Mouse (Mus musculus): ENCODE data around the gene Arhgap40. TPM values are rescaled to one million over a fixed set of nuclear protein-coding genes. Genes with fewer than 3 reads are reported as not detected.
A peak's percentile ranks its signal among the peaks of the same experiment; 100 is the strongest.

Arhgap40 gene
- polyA plus RNA-seq, 1 experiment from 2014 or later: 0.25 TPM

- Histone ChIP-seq H3K36me3 (ENCODE audit: poor library complexity, severe bottlenecking) (no peaks in the 10 kb centered on the region), H3K27ac (no peak overlapping the region), H3K4me2 (no peak overlapping the region), H3K9me3 (replicated peaks) (no peaks in the 10 kb centered on the region), H3K27me3 (peaks cover 45% of the 10 kb centered on the region), H3K4me1 (peaks cover 46% of the 10 kb centered on the region), H3K4me3 (no peak overlapping the region), H3K9ac (no peak overlapping the region)
- ATAC-seq: no peak
- WGBS: 19% methylated on average over 10 of the region's 10 CpGs
These were observed 41.8 kb downstream of the Arhgap40 start for GRCm38 (mm10) chr2:158554366-158554765.

DNA sequence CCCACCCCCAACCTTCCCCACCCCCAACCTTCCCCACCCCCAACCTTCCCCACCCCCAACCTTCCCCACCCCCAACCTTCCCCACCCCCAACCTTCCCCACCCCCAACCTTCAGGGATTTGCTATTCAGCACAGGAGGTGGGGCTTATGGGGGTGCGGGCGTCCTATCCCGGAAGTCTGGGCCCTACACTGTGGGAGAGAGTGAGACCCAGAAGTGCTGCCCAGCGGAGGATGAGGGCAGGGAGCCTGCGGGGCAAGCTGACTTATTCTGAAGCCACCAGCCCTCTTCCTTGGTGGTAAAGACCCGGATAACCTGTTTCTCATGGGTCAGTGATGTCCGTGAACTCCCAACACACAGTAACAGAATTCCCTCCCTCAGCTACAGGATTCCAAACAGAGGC is 42.7 kb downstream of the Arhgap40 start:
- Histone ChIP-seq H3K27ac (peak overlapping the region; percentile 94), H3K27me3 (peaks cover 40% of the 10 kb centered on the region), H3K36me3 (ENCODE audit: poor library complexity, severe bottlenecking) (no peaks in the 10 kb centered on the region), H3K4me1 (peaks cover 54% of the 10 kb centered on the region), H3K4me3 (no peak overlapping the region), H3K4me2 (peak overlapping the region; percentile 65), H3K9me3 (replicated peaks) (no peaks in the 10 kb centered on the region), H3K9ac (peak overlapping the region; percentile 58)
- ATAC-seq: no peak
- 3% methylated on average over 7 of the region's 7 CpGs for WGBS

GRCm38 (mm10) chr2:158555812-158556211 is 43.2 kb downstream of the Arhgap40 start:
- peak; percentile 15; the same call in 1 of the 2 replicates for ATAC-seq
- Histone ChIP-seq H3K9ac (peak overlapping the region; percentile 58), H3K4me3 (peak overlapping the region; percentile 31), H3K36me3 (ENCODE audit: poor library complexity, severe bottlenecking) (no peaks in the 10 kb centered on the region), H3K4me1 (peaks cover 56% of the 10 kb centered on the region), H3K27ac (peak overlapping the region; percentile 94), H3K9me3 (replicated peaks) (no peaks in the 10 kb centered on the region), H3K4me2 (peak overlapping the region; percentile 65), H3K27me3 (peaks cover 36% of the 10 kb centered on the region)
- WGBS: 0% methylated on average over 8 of the region's 8 CpGs

- peak; percentile 50 for ATAC-seq
- Histone ChIP-seq H3K27ac (peak overlapping the region; percentile 94), H3K4me2 (peak overlapping the region; percentile 65), H3K9me3 (replicated peaks) (no peaks in the 10 kb centered on the region), H3K36me3 (ENCODE audit: poor library complexity, severe bottlenecking) (no peaks in the 10 kb centered on the region), H3K4me3 (peak overlapping the region; percentile 31), H3K27me3 (peaks cover 33% of the 10 kb centered on the region), H3K9ac (peak overlapping the region; percentile 58), H3K4me1 (peaks cover 60% of the 10 kb centered on the region)
- WGBS: under 1% methylated on average over 20 of the region's 20 CpGs
These were observed 43.6 kb downstream of the Arhgap40 start for GRCm38 (mm10) chr2:158556225-158556624.

DNA sequence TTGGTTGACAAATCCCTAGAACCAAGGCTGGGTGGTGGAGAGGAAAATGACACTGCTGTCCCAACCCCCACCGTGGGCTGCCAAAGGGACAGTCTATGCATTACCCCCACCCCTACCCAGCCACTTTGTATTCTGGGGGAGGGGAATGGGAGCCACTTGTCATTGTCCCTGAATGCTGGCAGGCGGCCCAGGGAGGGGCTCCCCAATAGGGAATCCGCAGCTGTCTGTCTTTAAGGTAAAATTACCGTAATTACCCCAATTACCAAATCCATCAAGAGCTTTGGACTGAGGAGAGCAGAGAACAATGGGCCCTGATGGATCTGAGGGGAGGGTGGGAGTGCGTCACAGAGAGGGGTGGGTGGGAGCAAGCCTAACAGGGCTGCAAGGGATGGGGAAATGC is 44.2 kb downstream of the Arhgap40 start:
- 2% methylated on average over 4 of the region's 5 CpGs for WGBS
- no peak overlapping the region for H3K4me3 ChIP-seq
- peak overlapping the region; percentile 65; the same call in 1 of the 2 replicates for H3K4me2 ChIP-seq
- H3K9me3 ChIP-seq (replicated peaks): no peaks in the 10 kb centered on the region
- H3K9ac ChIP-seq: no peak overlapping the region
- no peaks in the 10 kb centered on the region for H3K36me3 ChIP-seq (ENCODE audit: poor library complexity, severe bottlenecking)
- peaks cover 66% of the 10 kb centered on the region for H3K4me1 ChIP-seq
- peaks cover 33% of the 10 kb centered on the region for H3K27me3 ChIP-seq
- ATAC-seq: peak; percentile 85
- peak overlapping the region; percentile 94 for H3K27ac ChIP-seq

- WGBS: 20% methylated on average over 6 of the region's 6 CpGs
- no peak overlapping the region for H3K4me2 ChIP-seq
These were observed 47.3 kb downstream of the Arhgap40 start for GRCm38 (mm10) chr2:158559945-158560344.

DNA sequence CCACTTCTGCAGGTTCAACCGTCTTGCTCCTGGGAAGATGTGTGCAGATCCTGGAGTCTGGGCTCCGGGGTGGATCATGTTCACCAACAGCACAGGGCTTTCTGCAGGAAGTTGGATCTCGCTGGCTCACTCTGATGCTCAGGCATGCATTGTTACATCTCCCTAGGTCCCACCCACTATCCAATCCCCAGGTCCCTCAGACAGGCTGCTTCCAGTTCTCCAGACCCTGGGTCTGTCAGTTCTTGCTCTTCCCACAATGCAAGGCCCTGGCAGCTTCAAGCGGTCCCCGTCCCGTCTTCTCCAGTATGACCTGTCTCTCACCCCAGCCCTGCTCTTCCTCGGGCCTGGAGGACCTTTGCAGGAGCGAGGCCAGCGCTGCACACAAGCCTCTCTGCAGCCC is 48.2 kb downstream of the Arhgap40 start:
- Histone ChIP-seq H3K27me3 (peaks cover 4% of the 10 kb centered on the region), H3K36me3 (ENCODE audit: poor library complexity, severe bottlenecking) (no peaks in the 10 kb centered on the region), H3K4me2 (peak overlapping the region; percentile 24; the same call in 1 of the 2 replicates), H3K4me3 (no peak overlapping the region), H3K4me1 (peaks cover 64% of the 10 kb centered on the region), H3K9ac (peak overlapping the region; percentile 52), H3K9me3 (replicated peaks) (no peaks in the 10 kb centered on the region), H3K27ac (peak overlapping the region; percentile 91)
- no peak for ATAC-seq
- WGBS: 27% methylated on average over 9 of the region's 9 CpGs

More at GRCm38 (mm10) chr2:158559945-158560344, 47.3 kb downstream of the Arhgap40 start:
- ATAC-seq: no peak
- Histone ChIP-seq H3K27me3 (peaks cover 7% of the 10 kb centered on the region; the same call in 1 of the 2 replicates), H3K36me3 (ENCODE audit: poor library complexity, severe bottlenecking) (no peaks in the 10 kb centered on the region), H3K9me3 (replicated peaks) (no peaks in the 10 kb centered on the region), H3K4me3 (no peak overlapping the region), H3K9ac (no peak overlapping the region), H3K4me1 (peaks cover 68% of the 10 kb centered on the region), H3K27ac (peak overlapping the region; percentile 91)

DNA sequence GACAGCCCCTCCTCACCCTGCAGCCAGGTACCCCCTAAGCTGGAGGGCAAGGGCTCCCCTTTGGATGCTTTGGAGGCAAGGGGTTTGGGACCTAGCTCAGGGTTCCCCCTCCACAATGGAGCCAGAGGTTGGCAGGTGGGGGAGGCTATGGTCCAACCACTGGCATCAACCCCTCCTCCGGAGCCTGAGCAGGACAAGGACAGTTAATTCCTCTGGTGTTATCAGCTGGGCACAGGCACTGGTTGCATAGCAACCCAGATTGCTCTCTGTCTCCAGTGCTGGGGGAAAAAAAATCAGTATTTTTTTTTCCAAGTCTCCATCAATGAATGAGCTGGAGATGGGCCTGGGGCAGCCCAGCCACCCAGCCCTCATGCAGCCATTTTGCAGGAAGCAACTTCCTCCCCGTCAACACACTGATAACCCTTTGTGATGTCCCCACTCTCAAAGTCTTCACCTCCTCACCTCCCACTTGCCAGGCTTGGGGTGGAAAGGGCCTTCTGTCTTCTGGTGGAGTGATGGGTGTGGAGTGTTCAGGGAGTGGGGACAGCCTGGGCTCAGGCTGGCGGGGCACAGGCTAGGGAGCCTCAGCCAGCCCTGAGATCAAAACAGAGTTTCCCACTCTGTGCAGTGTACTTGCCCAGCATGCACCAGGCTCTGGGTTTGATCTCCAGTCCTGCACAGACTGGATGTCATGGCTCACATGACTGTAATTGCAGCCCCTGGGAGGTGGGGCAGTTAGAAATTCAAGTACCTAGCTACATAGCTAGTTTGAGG is 49.0 kb downstream of the Arhgap40 start:
- Histone ChIP-seq H3K9ac (peak overlapping the region; percentile 52; the same call in 1 of the 2 replicates), H3K9me3 (replicated peaks) (no peaks in the 10 kb centered on the region), H3K27ac (peak overlapping the region; percentile 91), H3K27me3 (peaks cover 7% of the 10 kb centered on the region), H3K4me3 (no peak overlapping the region), H3K4me1 (peaks cover 57% of the 10 kb centered on the region), H3K36me3 (ENCODE audit: poor library complexity, severe bottlenecking) (no peaks in the 10 kb centered on the region), H3K4me2 (peak overlapping the region; percentile 24; the same call in 1 of the 2 replicates)
- 52% methylated on average over 3 of the region's 3 CpGs for WGBS
- ATAC-seq: no peak

GRCm38 (mm10) chr2:158570421-158571081 is 58.0 kb downstream of the Arhgap40 start:
- no peak overlapping the region for H3K4me3 ChIP-seq
- H3K36me3 ChIP-seq (ENCODE audit: poor library complexity, severe bottlenecking): no peaks in the 10 kb centered on the region
- 24% methylated on average over 13 of the region's 13 CpGs for WGBS
- no peaks in the 10 kb centered on the region for H3K9me3 ChIP-seq (replicated peaks)
- peak overlapping the region; percentile 68; the same call in 1 of the 2 replicates for H3K27ac ChIP-seq
- H3K4me1 ChIP-seq: peaks cover 21% of the 10 kb centered on the region
- no peak overlapping the region for H3K9ac ChIP-seq
- H3K27me3 ChIP-seq: peaks cover 17% of the 10 kb centered on the region
- no peak overlapping the region for H3K4me2 ChIP-seq
- peak; percentile 24; the same call in 1 of the 2 replicates for ATAC-seq

DNA sequence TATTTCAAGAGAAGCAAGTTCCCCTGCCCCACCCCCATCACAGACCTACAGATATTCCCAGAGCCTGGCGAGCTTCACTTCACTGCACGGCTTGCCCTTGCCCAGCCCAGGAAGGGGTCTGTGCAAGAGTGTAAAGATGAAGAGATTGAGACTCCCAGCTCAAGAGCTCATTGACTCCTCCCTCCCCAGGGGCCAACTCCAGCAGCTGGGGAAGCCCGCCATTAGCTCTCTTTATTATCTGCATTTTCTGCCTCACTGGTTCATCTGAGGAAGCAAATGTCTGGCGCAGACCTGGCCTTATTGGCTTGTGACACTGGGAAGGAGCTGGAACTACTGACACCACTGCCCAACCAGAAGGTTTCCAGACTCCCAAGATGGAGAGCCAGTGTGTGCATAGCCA is 67.4 kb downstream of the Arhgap40 start:
- WGBS: 19% methylated on average over 4 of the region's 4 CpGs
- peaks cover 9% of the 10 kb centered on the region; the same call in 1 of the 2 replicates for H3K27me3 ChIP-seq
- ATAC-seq: no peak
- H3K9me3 ChIP-seq (replicated peaks): no peaks in the 10 kb centered on the region
- H3K4me2 ChIP-seq: no peak overlapping the region
- no peak overlapping the region for H3K9ac ChIP-seq
- no peak overlapping the region for H3K4me3 ChIP-seq
- no peak overlapping the region for H3K27ac ChIP-seq
- peaks cover 13% of the 10 kb centered on the region; the same call in 1 of the 2 replicates for H3K4me1 ChIP-seq
- no peaks in the 10 kb centered on the region for H3K36me3 ChIP-seq (ENCODE audit: poor library complexity, severe bottlenecking)

GRCm38 (mm10) chr2:158584621-158585358 is 72.2 kb downstream of the Arhgap40 start:
- no peak overlapping the region for H3K27ac ChIP-seq
- 14% methylated on average over 12 of the region's 12 CpGs for WGBS
- H3K9me3 ChIP-seq (replicated peaks): no peaks in the 10 kb centered on the region
- no peaks in the 10 kb centered on the region for H3K36me3 ChIP-seq (ENCODE audit: poor library complexity, severe bottlenecking)
- peaks cover 30% of the 10 kb centered on the region for H3K4me1 ChIP-seq
- H3K27me3 ChIP-seq: peaks cover 19% of the 10 kb centered on the region
- H3K4me2 ChIP-seq: no peak overlapping the region
- H3K9ac ChIP-seq: no peak overlapping the region
- no peak for ATAC-seq
- H3K4me3 ChIP-seq: no peak overlapping the region

Data from forebrain, embryonic 13.5 days (tissue).